Mouse (Mus musculus) liver, embryonic 15.5 days (tissue): ENCODE results near the gene Gm15085. TPM values are rescaled to one million over a fixed set of nuclear protein-coding genes. Genes with fewer than 3 reads are reported as not detected.
"Not testable (repeated sequence)": the region's sequence is repeated elsewhere in the genome, so short reads cannot be mapped to it uniquely, and the experiment has no call there.

Source experiments
- ATAC-seq: fragments of 200-750 bp; cut with Nextera tagmentation; 2 replicates; pipeline ENCODE4 v1.8.0; 2017; ENCODE audit warnings: moderate number of reproducible peaks, mild to moderate bottlenecking, moderate library complexity; ENCODE audit not compliant: insufficient read depth
- H3K27ac ChIP-seq: fragments of 300-500 bp; sonication (generic); replicated peaks from 2 replicates; pipeline ENCODE4 v1.5.1; 2015; ENCODE audit warnings: mild to moderate bottlenecking, inconsistent platforms
- H3K27me3 ChIP-seq: fragments of 300-500 bp; sonication (generic); 2 replicates; pipeline ENCODE4 v1.6.1; 2015; ENCODE audit warnings: mild to moderate bottlenecking, inconsistent platforms
- H3K36me3 ChIP-seq: fragments of 300-500 bp; sonication (generic); replicated peaks from 2 replicates; pipeline ENCODE4 v1.6.1; 2015; ENCODE audit warnings: moderate library complexity, mild to moderate bottlenecking, inconsistent platforms
- H3K4me1 ChIP-seq: fragments of 300-500 bp; sonication (generic); replicated peaks from 2 replicates; pipeline ENCODE4 v1.6.1; 2015; ENCODE audit warnings: inconsistent platforms
- H3K4me2 ChIP-seq: fragments of 300-500 bp; sonication (generic); 2 replicates; pipeline ENCODE4 v1.6.1; 2015; ENCODE audit warnings: moderate library complexity, mild to moderate bottlenecking, inconsistent platforms
- H3K4me3 ChIP-seq: fragments of 300-500 bp; sonication (generic); replicated peaks from 2 replicates; pipeline ENCODE4 v1.5.1; 2015; ENCODE audit warnings: mild to moderate bottlenecking, inconsistent platforms
- H3K9ac ChIP-seq: fragments of 300-500 bp; sonication (generic); 2 replicates; pipeline ENCODE4 v1.6.1; 2015; ENCODE audit warnings: moderate library complexity, mild to moderate bottlenecking, inconsistent platforms
- H3K9me3 ChIP-seq: fragments of 300-500 bp; sonication (generic); replicated peaks from 2 replicates; pipeline ENCODE4 v1.6.1; 2016; ENCODE audit warnings: inconsistent platforms
- WGBS: fragments of 180-500 bp; shearing (Covaris S2); methylation state at CpG from one replicate; pipeline ENCODE4 v1.1.7; 2015; ENCODE audit warnings: mixed read lengths; ENCODE audit not compliant: insufficient replicate concordance; 5-methylcytosine and 5-hydroxymethylcytosine counted together
- polyA plus RNA-seq: library from polyadenylated mRNA; unstranded; fragments of >200 nt; fragmentation: Nextera tagmentation; extraction: Ambion mirVana; gene quantifications from 2 replicates; pipeline ENCODE4 v1.2.1, GENCODE M21; 2015

Gene Gm15085
- polyA plus RNA-seq = not detected in 2 replicates

- no CpG with 5 or more reads among the region's 6 CpGs for WGBS
- H3K4me1 ChIP-seq, H3K27ac ChIP-seq, ATAC-seq, H3K9me3 ChIP-seq, H3K27me3 ChIP-seq, H3K9ac ChIP-seq, H3K36me3 ChIP-seq, H3K4me3 ChIP-seq, H3K4me2 ChIP-seq: not testable (repeated sequence)
These were observed at the start of gene Gm15085 for GRCm38 (mm10) chrX:149447317-149447716. TSS of gene Gm15085 (plus strand) at chrX:149447617.

Other genes with a start within 250 kb of the Gm15085 start
- not detected in 2 replicates for gene Gm15093, start 175.2 kb upstream of the Gm15085 start, polyA plus RNA-seq
- gene Gm10439, start 147.0 kb downstream of the Gm15085 start, polyA plus RNA-seq = not detected in 2 replicates